Mouse (Mus musculus): ENCODE data around the gene Ctnnbl1.

Ctnnbl1 gene

DNA sequence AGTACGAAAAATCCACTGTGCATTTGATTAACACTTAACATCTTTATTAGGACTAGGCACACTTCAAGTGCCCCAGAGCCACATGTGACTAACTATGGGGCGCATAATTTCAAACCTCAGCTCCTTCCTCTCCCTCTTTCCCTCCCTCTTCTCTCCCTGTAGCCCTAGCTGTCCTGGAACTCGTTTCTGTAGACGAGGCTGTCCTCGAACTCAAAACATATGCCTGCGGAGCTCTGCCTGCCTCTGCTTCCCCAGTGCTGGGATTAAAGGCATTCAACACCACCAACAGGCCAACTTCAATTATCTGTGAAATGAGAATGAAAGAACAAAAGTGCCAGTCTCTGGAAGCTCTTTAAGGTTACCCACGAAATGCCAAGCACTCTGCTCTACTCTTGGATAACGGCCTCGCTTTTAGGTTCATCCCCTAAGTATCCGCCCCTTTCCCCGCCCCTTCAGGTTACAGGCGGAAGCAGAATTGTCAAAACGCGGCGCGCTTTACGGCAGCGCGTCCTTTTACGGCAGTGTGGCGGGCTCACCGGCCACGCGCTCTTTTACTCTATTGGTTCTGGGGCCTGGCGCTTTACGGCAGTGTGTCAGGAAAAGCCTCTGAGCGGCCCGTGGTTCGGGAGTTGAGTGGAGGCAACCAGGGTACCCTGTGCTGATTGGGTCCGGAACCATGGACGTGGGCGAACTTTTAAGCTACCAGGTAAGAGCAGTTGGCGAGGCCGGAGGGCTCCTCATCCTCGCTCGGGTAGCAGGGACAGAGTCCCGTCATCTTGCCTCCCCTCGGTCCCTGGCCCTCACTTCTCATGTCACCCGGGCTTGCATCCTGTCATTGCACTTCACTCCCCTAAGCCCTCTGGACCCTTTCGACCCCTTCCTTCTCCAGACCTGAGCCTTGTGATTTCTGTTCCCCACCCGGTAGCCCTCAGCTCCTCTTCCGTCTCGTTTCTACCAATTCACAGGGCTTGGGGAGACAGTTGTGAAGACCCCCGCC lies at the start of gene Ctnnbl1:
Ctnnbl1 (plus strand) TSS at position 548 of the 997 bp plus-strand sequence.
- peak; percentile 100 for DNase-seq (ENCODE audit: low read depth, low spot score)

DNA sequence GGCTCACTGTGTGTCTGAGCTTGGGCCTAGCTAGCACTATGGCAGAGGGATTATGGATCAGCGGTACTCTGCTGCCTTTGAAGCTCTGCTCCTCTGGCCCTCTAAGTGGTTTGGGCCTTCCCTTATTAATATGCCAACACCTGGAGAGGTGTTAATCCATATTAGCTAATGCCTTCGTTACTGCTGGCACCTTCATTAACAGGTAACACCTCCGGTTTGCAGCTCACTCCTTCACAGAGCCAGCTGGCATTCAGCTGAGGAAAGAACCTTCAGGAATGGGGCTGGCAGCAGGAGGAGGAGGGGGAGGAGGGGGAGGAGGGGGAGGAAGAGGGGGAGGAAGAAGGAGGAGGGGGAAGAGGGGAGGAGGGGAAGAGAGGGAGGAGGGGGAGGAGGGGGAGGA lies 49.7 kb upstream of the Ctnnbl1 start:
- no peak for DNase-seq (ENCODE audit: low read depth, low spot score)

DNA sequence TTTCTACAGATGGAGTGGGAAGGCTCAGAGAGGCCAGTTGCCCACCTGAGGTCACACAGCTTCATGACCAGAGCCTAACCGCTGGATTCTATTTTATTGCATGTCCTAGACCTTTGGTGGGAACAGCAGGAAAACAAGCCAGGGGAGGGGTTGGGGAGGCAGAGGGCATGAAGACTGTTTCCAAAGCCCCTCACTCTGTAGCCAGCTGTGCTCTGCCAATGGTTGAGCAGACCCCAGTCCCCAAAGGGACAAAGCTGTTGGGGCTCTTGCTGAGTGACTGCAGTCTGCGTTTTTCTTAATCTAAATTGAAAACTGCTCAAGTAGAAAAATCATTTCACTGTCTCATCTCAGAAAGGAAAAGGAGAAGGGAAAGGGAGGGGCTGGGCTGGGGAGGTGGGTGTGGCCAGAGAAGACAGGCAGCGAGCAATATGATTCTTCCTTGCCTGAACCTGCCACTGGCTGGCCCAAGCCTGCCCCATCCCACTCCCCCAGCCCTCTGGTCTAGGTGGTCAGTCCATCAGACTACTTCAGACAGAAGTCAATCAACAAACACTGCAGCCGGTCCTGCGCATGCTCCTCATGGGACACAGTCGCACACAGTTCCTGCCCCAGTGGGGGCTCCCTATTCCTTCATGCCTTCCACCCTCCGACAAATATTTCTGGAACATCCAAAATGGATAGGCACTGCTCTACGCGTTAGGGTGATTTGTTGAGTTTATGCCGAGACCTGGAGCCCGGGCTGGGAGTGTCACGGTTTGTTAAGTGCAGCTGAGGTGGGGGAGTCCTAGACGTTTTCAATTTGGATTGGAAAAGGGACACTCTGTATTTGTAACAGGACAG lies 45.7 kb upstream of the Ctnnbl1 start:
- DNase-seq (ENCODE audit: low read depth, low spot score) = no peak

DNA sequence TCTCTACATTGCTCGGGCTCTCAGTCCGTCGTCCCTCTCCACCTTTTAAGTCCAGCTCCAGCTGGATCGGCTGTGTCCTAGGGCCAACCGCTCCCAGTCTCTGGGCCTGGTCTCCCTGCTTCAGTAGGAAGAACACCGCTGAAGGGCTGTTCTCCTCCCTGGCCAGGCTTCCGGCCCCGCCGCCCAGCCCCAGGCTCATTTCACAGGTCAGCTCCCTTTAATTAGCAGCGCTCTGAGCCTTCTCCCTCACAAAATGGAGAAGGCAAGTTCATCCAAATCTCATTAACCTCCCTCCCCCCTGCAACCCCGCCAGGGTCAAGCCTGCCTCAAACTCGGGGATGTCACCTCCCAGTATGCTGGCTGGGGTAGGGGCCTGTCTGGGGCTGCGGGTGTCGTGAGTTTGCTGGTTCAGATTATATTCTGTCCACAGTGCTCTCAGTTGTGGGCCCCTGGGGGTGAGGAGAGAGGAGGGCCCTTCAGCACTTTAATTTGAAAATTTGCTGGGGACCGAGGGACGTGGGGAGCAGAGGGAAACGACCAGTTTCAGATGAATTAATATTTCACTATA lies 44.8 kb upstream of the Ctnnbl1 start:
- DNase-seq (ENCODE audit: low read depth, low spot score) = no peak

DNA sequence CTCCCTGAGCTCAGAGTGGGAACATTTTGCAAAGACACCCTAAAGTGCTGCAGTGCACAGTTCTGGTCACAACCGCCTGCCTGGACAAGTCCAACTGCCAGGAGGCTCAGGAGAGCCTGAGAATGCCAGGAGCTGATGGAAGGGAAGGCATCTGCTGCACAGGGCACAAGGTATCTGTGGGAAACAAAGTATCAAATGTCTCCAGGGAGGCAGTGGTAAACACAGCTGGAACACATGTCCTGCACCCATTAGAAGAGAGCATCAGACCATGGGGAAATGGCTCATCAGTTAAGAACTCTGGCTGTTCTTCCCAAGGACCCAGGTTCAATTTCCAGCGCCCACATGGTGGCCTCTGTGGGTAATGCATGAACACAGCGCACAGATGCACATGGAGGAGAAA lies 43.6 kb upstream of the Ctnnbl1 start:
- no peak for DNase-seq (ENCODE audit: low read depth, low spot score)

DNA sequence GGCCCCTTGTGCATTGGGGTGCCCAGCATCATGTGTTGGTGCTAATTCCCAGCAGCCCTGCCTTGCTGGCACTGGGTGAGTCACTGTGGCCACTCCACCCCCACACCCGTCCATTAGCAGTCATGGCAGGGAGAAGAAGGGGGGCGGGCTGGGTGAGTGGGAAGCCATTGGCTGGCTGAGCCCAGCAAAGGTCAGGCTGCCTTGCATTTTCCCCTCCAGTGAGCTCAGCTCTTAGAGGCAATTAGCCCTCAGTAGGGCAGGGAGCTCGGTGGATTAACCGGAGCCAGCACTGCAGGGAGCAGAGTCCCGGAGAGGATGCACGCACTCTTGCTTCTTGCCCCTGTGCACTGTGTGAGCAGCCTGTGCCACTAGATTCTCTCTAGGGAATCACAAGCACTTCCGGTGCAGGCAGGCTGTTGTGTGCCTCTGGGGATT lies 40.9 kb upstream of the Ctnnbl1 start:
- no peak for DNase-seq (ENCODE audit: low read depth, low spot score)

DNA sequence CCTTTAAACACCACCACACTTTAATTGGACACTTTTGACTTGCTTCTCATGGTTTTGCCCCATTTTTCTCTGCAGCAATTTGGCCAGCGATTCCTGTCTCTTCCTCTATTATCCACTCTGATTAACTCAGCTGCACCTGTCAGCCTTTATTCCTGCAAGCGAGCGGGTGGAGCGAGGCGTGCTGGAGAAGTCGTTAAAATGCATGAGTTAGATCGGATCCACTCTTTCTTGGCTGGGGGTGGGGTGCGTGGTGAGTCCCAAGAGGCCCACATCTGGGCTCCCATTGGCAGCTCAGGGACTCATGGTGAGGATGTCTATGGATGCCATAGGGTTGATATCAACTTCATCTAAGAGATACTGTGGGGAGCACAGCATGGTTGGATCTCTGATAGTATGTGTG lies 34.0 kb upstream of the Ctnnbl1 start:
- no peak for DNase-seq (ENCODE audit: low read depth, low spot score)

DNA sequence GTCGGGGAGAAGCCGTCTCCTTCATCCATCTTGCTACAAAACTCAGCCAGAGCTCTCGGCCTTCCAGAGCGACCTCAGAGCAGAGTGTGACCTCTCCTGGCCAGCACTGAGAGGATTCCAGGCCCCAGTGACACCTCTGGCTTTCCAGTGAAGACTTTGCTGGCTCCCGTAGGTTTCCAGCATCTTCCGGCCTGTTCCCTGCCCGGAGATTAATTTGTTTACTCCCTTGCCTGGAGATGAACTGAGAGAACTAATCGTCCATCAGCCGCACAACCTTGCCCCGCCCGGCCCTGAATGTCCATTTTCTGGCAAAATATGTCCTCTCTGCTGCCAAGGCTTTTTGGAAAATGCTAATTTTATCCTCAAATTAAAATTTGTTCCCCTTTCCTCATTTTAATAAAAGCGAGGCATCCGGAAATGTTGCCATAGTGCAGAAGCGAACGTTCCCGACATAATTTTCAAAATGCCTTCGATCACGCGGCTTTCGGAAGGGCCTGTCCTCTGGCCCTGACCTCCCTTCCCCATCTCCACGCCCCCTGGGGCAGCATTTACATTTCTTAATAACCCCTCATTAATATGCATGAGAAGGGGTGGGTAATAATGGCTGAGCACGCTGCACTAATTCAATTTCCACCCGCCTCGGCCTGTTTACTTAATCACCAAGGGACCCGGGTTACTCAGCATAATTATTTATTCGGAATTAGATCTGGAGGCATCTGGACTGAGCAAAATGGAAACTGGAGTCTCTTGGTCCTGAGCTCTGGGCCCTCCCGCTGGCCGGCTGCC lies 32.0 kb upstream of the Ctnnbl1 start:
- no peak for DNase-seq (ENCODE audit: low read depth, low spot score)

DNA sequence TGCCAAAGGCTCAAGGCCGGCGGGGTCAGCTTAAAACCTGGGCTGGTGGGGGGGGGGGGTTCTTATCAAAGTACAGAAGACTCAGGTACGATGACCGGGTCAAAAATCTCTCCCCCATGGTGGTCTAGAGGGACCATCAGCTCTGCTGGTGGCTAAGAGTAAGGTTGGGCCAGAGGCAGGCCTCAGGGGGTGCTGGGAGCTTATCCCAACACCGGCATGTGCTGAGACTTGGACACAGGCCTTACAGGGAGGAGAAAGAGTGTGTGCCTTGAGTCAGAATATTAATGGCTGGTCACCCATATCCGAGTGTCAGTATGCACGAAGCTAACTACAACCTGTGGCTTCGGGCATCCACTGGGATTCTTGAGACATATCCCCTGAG lies 31.4 kb upstream of the Ctnnbl1 start:
- no peak for DNase-seq (ENCODE audit: low read depth, low spot score)

DNA sequence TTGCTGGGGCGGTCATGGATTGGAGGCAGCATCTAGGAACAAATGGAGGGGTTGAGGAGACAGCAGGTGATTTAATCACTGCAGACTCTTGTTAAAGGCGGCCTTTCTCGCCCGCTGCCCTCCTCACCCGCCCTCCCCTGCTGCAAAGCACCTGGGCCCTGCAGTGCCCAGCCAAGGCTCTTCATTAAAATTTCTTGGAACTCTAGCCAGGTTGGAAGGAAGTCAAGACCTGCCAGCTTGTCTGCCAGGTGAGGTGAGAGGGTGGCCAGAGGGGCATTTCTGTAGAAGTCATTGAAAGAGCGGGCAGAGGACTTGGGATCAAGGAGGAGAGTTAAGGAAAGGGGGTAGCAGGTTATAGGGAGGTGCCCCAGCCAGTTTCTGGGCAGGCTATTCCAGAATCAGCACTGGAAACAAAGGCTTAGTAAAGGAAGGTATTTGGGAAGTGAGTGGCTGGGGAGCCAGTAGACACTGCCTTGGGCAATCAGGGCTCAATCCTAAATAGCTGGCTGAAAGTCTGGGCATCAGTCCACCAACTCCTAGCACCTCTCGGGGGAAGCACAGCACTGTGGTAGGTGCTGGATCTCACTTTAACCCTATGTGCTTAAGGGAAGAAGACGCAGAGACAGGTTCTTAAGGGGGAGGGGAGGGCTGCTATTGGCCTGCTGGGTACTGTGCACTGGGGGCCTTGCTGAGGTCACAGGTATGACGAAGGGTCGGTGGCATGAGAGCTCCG lies 29.8 kb upstream of the Ctnnbl1 start:
- DNase-seq (ENCODE audit: low read depth, low spot score) = no peak

DNA sequence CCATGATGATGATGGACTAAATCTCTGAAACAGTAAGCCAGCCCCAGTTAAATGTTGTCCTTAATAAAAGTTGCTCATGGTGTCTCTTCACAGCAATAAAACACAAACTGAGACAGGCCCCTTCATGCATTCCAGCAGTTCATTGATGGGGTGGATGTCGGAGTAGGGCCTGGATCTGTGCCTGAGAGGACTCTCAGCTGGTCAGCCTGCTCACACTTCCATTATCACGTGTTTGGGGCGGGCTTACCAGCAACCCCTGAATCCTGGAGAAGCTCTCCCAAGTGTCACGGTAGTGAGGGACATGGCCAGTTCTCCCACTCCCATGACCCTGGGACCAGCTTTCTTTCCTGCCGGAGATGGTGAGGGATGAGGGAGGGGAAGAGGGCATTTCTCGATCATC lies 24.5 kb upstream of the Ctnnbl1 start:
- no peak for DNase-seq (ENCODE audit: low read depth, low spot score)

DNA sequence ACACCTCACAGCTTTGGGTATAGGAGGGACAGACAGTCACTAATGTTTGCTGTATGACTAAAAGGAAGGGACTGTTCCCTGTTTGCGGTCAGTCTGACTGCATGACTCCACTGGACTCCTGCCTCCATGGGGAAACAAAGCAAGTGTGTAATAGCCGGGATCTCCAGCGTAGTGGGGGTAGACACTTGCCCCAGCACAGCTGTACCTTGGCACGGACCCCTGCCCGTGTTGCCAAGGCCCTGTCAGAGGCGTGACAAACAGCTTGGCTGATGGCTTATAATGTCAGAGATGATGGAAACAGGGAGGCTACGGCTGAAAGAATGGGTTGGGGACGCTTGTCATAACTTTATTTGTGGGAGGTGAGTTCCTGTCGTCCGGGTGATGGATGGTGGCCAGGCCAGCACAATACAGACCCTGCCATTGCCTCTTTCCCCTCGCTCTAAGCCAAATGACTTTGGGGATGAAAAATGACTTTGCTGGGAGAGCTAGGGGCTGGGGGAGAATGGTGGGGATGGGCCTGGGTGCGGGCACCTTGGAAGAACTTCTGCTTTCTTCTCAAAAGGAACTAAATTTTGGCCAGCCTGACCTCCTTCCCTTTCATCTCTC lies 21.5 kb upstream of the Ctnnbl1 start:
- DNase-seq (ENCODE audit: low read depth, low spot score) = no peak

DNA sequence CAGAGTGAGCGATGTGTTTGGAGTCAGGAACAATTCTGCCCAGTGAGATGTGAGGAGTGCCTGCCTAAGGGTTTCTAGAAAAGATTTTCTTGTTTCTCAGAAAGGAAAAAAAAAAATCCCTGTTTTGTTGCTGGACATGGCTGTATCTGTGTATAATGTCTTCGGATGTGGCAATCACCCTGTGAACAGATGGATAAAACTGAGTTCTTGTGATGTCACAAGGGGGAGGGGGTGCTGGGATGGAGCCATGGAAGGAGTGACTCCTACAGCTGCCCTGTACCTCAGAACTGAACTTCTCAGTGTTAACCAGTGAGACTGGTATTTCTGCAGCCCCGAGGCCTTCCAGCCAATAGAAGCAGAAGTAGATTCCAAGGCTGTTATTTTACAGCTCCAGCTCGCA lies 18.8 kb upstream of the Ctnnbl1 start:
- DNase-seq (ENCODE audit: low read depth, low spot score) = no peak

DNA sequence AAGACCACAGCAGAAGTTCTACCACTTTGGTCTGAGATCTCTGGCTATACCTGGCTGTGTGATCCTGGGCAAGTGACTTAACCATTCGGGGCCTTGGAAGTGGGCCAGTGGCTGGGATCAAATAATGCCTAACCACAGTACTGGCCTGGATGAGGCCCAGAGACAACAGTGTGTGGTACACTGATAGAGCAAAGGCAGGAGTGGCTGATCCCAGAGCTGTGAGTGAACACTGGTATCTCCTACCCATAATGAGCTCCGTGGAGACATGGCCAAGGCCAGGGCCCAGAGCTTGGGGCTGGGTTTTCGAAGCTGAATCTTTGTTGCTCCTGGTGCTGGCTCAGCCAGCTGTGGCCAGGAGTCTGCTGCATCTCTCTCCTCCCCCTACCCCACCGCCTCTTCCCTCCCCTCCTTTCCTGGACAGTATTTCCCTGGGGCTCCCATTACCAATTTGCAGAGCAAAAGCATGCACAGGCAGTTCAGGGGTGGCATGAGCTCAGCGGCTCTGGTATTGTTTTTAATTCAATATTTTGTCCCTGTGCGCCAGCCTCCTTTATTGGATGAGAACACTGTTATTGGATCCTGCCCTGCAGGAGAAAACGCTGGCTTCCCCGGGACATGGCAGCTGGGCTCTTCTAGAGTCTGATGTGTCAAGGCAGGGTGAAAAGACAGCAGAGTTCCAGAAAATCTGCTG lies 13.2 kb upstream of the Ctnnbl1 start:
- no peak for DNase-seq (ENCODE audit: low read depth, low spot score)

DNA sequence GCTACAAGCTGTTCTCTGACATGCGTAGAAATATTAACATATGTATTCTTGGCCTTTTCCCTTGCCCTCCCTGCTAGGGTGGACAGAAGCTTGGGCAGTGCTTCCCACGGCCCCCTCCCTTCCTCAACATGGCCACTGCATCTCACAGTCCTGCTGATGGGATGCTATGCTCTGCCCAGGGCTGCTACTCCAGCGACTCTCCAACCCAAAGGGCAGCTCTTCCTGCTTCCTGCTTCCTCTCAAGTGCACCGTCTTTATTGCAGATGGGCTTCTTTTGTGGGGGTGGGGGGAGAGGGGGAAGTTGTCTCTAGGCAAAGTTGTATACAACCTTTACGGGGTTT lies 12.7 kb upstream of the Ctnnbl1 start:
- no peak for DNase-seq (ENCODE audit: low read depth, low spot score)

DNA sequence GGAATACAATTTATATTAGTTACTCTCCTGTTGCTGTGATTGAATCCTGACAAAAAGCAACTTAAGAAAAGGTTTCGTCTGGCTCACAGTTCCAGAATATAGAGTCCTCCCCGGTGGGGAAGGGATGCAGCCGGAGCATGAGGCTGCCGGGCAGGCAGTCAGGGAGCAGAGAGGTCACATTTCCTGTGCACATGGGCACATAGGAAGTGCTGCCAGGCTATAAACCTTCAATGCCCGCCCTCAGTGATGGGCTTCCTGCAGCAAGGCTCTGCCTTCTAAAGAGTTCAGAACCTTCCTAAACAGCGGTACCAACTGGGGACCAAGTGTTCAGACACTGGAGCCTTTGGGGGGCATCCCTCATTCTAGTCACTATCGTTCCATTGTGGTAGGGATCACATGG lies 7.4 kb downstream of the Ctnnbl1 start:
- peak; percentile 56 for DNase-seq (ENCODE audit: low read depth, low spot score)

DNA sequence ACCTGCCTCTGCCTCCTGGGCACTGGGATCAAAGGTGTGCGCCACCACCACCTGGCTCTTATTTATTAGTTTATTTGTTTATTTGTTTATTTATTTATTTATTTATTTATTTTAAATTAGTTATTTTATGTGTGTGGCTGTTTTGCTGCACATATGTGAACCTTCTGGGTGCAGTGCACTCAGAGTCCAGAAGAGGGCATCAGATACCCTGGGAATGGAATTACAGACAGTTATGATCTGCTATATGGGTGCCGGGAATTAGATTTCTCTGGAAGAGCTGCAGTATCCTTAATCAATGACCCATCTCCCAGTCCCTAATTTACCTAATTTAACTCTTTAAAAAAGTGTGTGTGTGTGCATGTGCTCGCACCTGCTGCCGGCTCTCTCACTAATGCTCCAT lies 8.5 kb downstream of the Ctnnbl1 start:
- DNase-seq (ENCODE audit: low read depth, low spot score) = peak; percentile 44

DNA sequence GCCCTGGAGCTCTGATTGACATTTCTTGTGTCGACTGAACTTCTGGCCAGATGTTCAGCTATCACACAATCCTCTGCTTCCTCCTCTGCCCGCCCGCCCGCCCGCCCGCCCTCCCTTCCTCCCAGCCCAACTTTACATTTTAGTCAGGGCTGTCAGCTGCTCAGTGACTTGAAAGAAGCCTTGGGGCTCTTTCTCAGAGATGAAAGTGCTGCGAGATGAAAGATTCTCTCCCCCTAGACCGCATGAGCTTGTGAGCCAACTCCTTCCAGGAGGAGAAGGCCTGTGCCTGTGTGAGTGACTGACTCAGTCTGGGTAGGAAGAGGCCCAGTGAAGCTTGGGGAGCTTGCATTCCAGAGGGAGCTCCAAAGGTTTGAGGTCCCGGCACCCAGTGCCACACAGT lies 9.4 kb downstream of the Ctnnbl1 start:
- DNase-seq (ENCODE audit: low read depth, low spot score) = peak; percentile 71

DNA sequence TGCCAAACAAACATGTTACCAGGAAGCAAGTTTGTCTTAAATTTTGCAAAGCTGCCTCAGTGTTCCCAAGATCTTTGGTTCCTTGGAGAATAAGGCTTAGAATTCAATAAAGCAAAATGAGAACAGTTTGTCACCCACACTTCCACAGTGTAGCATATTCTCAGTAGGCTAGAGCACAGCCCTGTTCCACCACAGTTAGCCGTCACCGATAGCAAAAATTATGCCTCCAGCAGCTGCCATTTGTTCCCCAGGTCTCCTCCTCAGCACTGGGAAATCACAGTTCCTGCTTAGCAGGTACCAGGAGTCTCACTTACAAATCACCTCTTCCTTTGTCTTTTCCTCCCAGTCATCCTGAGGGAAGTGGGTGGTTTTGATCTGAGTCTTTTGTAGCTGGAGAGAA lies 10.8 kb downstream of the Ctnnbl1 start:
- DNase-seq (ENCODE audit: low read depth, low spot score) = no peak

DNA sequence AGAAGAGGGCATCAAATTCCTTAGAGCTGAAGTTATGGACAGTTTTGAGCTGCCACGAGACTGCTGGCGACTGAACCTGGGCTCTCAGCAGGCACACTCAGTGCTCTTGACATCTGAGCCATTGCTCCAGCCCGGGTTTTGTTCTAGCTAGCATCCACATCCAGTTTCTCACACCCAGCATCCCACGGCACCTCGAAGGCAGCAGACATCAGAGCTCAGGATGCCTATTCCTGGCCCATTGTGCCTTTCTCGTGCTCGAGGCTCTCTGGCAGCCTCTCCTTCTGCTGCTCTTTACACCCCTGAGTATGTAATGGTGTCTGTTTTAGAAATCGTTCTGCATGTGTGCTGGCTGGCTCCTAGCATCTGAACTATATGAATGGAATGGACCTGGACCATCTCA lies 13.3 kb downstream of the Ctnnbl1 start:
- no peak for DNase-seq (ENCODE audit: low read depth, low spot score)
